Mouse (Mus musculus) megakaryocyte, embryonic 14.5 days (primary cell): ENCODE measurements around the gene Slc51a.

ENCODE experiments used
- FLI1 ChIP-seq: IDR thresholded peaks from 2 replicates; pipeline ENCODE4 v1.6.1; 2012; ENCODE audit warnings: low read length, inconsistent platforms, mixed read lengths
- GATA1 ChIP-seq: IDR thresholded peaks from 3 replicates; pipeline ENCODE4 v1.6.1; 2012; ENCODE audit warnings: mixed read lengths, low read length, inconsistent platforms, borderline replicate concordance

GRCm38 (mm10) chr16:32512921-32513320, 25.2 kb upstream of the Slc51a start:
- TF ChIP-seq GATA1, result no peak
- no peak for TF ChIP-seq FLI1
